Mouse (Mus musculus): ENCODE measurements around the gene Pdrg1. TPM values are rescaled to one million over a fixed set of nuclear protein-coding genes. Genes with fewer than 3 reads are reported as not detected.

The Pdrg1 gene
- total and polyA plus RNA-seq, 2 experiments: 14.4 to 28.3 TPM

DNA sequence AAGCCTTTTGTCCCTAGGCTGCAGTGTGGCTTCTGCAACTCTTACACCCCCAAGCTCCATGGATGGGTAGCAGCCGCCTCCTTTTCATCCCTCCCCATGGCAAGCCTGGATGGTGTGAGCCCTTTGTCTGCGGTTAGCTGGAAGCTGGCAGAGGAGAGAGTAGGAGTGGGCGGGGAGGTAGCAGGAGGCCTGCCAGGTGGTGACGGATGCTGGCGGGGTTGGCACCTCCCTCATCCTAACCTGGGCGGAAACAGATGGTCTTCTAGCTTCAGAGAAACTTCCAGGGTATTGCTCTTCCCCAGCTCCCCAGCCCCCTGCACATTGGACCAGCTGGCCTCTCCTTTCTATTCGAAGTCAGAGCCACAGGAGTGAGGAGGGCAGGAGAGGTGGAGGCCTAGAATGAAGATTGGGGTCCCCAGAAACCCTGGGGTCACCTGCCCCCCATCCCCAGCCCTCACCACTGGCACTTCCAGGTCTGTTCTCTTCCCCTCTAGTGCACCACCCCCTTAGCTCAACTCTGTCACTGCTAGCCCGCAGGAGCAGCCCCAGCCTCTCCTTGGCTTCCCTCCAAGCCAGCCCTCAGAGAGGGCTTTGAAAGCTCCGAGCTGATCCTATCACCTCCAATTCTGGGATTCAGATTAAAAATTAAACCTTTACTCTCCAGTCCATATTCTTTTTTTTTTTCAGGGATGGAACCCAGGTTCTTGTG lies 34.2 kb upstream of the Pdrg1 start:
- no peak overlapping the region for H3K27ac ChIP-seq (replicated peaks; ENCODE audit: insufficient read depth, low read depth, low read length)
- no peaks in the 10 kb centered on the region for H3K4me1 ChIP-seq (ENCODE audit: control insufficient read depth, insufficient read depth, low read length)
- 44% methylated on average over 9 of the region's 9 CpGs for WGBS
- DNase-seq (ENCODE audit: extremely low read depth, low read depth, low spot score): no peak
- no peaks in the 10 kb centered on the region for H3K79me2 ChIP-seq (ENCODE audit: control insufficient read depth, insufficient read depth, low read length)
- no peak overlapping the region for H3K9ac ChIP-seq (ENCODE audit: low read depth, low read length)
- H3K36me3 ChIP-seq (ENCODE audit: control insufficient read depth, insufficient read depth, low read length): no peaks in the 10 kb centered on the region
- TF ChIP-seq CTCF (IDR thresholded peaks at IDR 0.05; ENCODE audit: low read depth, low read length) (no peak), POLR2A (IDR thresholded peaks at IDR 0.05; ENCODE audit: extremely low read depth, insufficient read depth, low read length) (no peak)
- peaks cover 3% of the 10 kb centered on the region for H3K27me3 ChIP-seq (ENCODE audit: control insufficient read depth, insufficient read depth, low read length)
- H3K4me3 ChIP-seq (ENCODE audit: insufficient read depth, low read depth, low read length): no peak overlapping the region

DNA sequence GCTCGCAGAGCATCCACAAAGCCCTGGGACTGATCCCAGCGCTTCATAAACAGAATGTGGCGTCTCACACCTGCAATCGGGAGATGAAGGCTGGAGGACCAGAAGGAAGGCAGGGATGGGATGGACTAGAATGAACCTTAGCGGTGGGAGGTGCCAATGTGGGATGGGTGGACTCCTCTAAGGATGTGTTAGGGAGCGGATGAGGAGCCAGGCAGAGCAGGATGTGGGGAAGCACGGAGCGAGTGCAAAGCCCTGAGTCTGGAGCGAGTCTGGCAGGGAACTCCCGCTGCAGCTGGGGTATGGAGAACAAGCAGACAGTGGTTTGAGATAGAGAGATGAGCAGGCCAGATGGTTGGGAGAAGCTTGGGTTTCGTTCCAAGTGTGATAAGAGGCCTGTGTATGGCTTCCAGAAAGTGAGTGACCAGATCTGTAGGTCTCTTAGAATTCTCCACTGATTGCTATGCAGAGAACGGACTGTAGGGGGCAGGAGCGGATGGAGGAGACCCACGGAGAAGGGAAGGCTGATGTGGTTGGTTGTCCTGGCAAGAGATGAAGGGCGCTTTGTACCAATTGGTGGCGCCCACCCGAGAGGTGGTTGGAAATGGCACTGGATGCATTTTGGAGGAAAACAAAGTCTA lies 32.7 kb upstream of the Pdrg1 start:
- H3K9ac ChIP-seq (ENCODE audit: low read depth, low read length): no peak overlapping the region
- H3K27me3 ChIP-seq (ENCODE audit: control insufficient read depth, insufficient read depth, low read length): no peaks in the 10 kb centered on the region; the same call in none of the 2 replicates
- WGBS: 39% methylated on average over 17 of the region's 17 CpGs
- no peaks in the 10 kb centered on the region for H3K4me1 ChIP-seq (ENCODE audit: control insufficient read depth, insufficient read depth, low read length)
- DNase-seq (ENCODE audit: extremely low read depth, low read depth, low spot score): peak; percentile 8
- no peaks in the 10 kb centered on the region for H3K79me2 ChIP-seq (ENCODE audit: control insufficient read depth, insufficient read depth, low read length)
- no peak overlapping the region for H3K4me3 ChIP-seq (ENCODE audit: insufficient read depth, low read depth, low read length)
- TF ChIP-seq POLR2A (IDR thresholded peaks at IDR 0.05; ENCODE audit: extremely low read depth, insufficient read depth, low read length): no peak
- TF ChIP-seq CTCF (IDR thresholded peaks at IDR 0.05; ENCODE audit: low read depth, low read length): peak; percentile 85
- no peak overlapping the region for H3K27ac ChIP-seq (replicated peaks; ENCODE audit: insufficient read depth, low read depth, low read length)
- no peaks in the 10 kb centered on the region for H3K36me3 ChIP-seq (ENCODE audit: control insufficient read depth, insufficient read depth, low read length)

DNA sequence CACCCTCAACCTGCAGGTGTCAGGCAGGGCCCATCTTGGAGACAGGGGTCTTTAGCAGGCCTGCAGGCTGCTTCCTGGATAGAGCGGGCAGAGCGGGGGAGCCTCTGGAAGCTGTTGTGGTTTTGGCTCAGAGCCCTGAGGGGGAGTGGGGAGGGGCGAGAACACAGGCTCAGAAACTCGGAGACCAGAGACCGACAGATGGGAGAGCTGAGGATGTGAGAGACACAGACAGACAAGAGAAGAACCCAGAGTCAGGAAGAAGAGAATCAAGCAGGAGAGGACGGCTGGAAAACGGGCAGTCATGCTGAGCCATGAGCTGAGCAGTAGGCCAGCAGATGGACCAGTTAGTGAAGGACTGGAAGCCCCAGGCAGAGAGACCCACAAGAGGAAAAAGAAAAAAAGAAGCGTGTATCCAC lies 30.7 kb upstream of the Pdrg1 start:
- Histone ChIP-seq H3K4me3 (ENCODE audit: insufficient read depth, low read depth, low read length) (no peak overlapping the region), H3K36me3 (ENCODE audit: control insufficient read depth, insufficient read depth, low read length) (no peaks in the 10 kb centered on the region), H3K79me2 (ENCODE audit: control insufficient read depth, insufficient read depth, low read length) (no peaks in the 10 kb centered on the region), H3K4me1 (ENCODE audit: control insufficient read depth, insufficient read depth, low read length) (no peaks in the 10 kb centered on the region), H3K27me3 (ENCODE audit: control insufficient read depth, insufficient read depth, low read length) (no peaks in the 10 kb centered on the region), H3K27ac (replicated peaks; ENCODE audit: insufficient read depth, low read depth, low read length) (no peak overlapping the region), H3K9ac (ENCODE audit: low read depth, low read length) (no peak overlapping the region)
- 54% methylated on average over 8 of the region's 8 CpGs for WGBS
- TF ChIP-seq CTCF (IDR thresholded peaks at IDR 0.05; ENCODE audit: low read depth, low read length): no peak
- no peak for DNase-seq (ENCODE audit: extremely low read depth, low read depth, low spot score)

DNA sequence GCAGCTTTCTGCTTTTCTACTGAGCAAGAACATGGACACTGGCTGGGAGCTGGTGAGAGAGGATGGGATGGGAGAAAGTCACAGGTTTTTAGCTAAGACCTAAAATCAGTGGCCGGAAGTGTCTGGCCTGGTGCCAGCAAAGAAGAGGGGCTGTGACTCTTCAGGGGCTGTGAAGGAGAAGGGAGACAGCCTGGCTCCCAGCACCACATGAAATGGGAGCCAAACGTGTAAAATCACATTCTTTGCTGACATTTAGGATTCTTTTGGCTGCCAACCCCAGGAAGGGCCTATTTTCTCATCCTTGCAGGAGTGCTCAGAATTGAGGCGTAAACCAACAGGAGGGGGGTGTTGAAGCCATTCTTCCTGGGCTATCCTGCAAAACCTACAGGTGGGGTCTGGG lies 28.7 kb upstream of the Pdrg1 start:
- H3K79me2 ChIP-seq (ENCODE audit: control insufficient read depth, insufficient read depth, low read length): no peaks in the 10 kb centered on the region
- no peak for DNase-seq (ENCODE audit: extremely low read depth, low read depth, low spot score)
- H3K36me3 ChIP-seq (ENCODE audit: control insufficient read depth, insufficient read depth, low read length): no peaks in the 10 kb centered on the region
- TF ChIP-seq CTCF (IDR thresholded peaks at IDR 0.05; ENCODE audit: low read depth, low read length): no peak
- TF ChIP-seq POLR2A (IDR thresholded peaks at IDR 0.05; ENCODE audit: extremely low read depth, insufficient read depth, low read length): no peak
- H3K4me3 ChIP-seq (ENCODE audit: insufficient read depth, low read depth, low read length): no peak overlapping the region
- H3K4me1 ChIP-seq (ENCODE audit: control insufficient read depth, insufficient read depth, low read length): no peaks in the 10 kb centered on the region
- H3K9ac ChIP-seq (ENCODE audit: low read depth, low read length): no peak overlapping the region
- no peaks in the 10 kb centered on the region for H3K27me3 ChIP-seq (ENCODE audit: control insufficient read depth, insufficient read depth, low read length)
- H3K27ac ChIP-seq (replicated peaks; ENCODE audit: insufficient read depth, low read depth, low read length): no peak overlapping the region
- WGBS: 64% methylated on average over 3 of the region's 3 CpGs

DNA sequence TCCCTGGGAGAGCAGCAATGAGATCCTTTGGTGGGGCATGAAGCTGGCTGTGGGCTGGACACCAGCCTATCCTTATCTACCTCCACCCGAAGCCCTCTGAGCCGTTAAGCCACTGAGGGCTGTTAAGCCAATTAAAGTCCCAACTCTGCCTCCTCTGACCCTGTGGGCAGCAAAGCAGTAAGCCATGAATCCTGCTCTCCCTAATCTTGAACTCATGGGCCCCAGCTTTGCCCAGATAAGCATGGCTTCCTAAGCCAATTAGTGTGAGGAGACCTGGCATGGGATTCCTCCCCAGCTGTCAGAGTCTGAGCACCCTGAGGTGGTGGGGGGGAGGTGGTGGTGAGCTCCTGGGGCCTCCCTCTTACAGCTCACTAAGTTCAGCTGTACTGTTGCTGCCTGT lies 21.5 kb upstream of the Pdrg1 start:
- no peaks in the 10 kb centered on the region for H3K79me2 ChIP-seq (ENCODE audit: control insufficient read depth, insufficient read depth, low read length)
- peaks cover 11% of the 10 kb centered on the region for H3K27me3 ChIP-seq (ENCODE audit: control insufficient read depth, insufficient read depth, low read length)
- H3K4me3 ChIP-seq (ENCODE audit: insufficient read depth, low read depth, low read length): no peak overlapping the region
- WGBS: 17% methylated on average over 2 of the region's 2 CpGs
- no peak overlapping the region for H3K9ac ChIP-seq (ENCODE audit: low read depth, low read length)
- no peak for TF ChIP-seq CTCF (IDR thresholded peaks at IDR 0.05; ENCODE audit: low read depth, low read length)
- TF ChIP-seq POLR2A (IDR thresholded peaks at IDR 0.05; ENCODE audit: extremely low read depth, insufficient read depth, low read length): no peak
- H3K36me3 ChIP-seq (ENCODE audit: control insufficient read depth, insufficient read depth, low read length): no peaks in the 10 kb centered on the region
- H3K4me1 ChIP-seq (ENCODE audit: control insufficient read depth, insufficient read depth, low read length): no peaks in the 10 kb centered on the region
- no peak for DNase-seq (ENCODE audit: extremely low read depth, low read depth, low spot score)
- no peak overlapping the region for H3K27ac ChIP-seq (replicated peaks; ENCODE audit: insufficient read depth, low read depth, low read length)

All from liver, adult 2 months (tissue).